Mouse (Mus musculus) limb, embryonic 11.5 days (tissue): ENCODE results near the gene Mavs. TPM values are rescaled to one million over a fixed set of nuclear protein-coding genes. Genes with fewer than 3 reads are reported as not detected.

Source experiments
- ATAC-seq: fragments of 200-750 bp; cut with Nextera tagmentation; 2 replicates; pipeline ENCODE4 v1.8.0; 2017; ENCODE audit warnings: low read depth; ENCODE audit not compliant: insufficient number of reproducible peaks, low FRiP score, low TSS enrichment
- DNase-seq: peaks from one replicate; pipeline ENCODE4 v3.0.0-alpha.2; 2015; ENCODE audit warnings: low spot score
- H3K27ac ChIP-seq: fragments of 300-500 bp; sonication (generic); replicated peaks from 2 replicates; pipeline ENCODE4 v1.5.1; 2014; ENCODE audit warnings: low read depth, mild to moderate bottlenecking, low read length
- H3K27me3 ChIP-seq: fragments of 300-500 bp; sonication (generic); 2 replicates; pipeline ENCODE4 v1.6.1; 2014; ENCODE audit warnings: mild to moderate bottlenecking, low read length, mixed read lengths; ENCODE audit not compliant: control insufficient read depth, insufficient read depth
- H3K36me3 ChIP-seq: fragments of 300-500 bp; sonication (generic); 2 replicates; pipeline ENCODE4 v1.6.1; 2014; ENCODE audit warnings: mild to moderate bottlenecking, low read length, moderate library complexity, mixed read lengths; ENCODE audit not compliant: control insufficient read depth, insufficient read depth
- H3K4me1 ChIP-seq: fragments of 300-500 bp; sonication (generic); 2 replicates; pipeline ENCODE4 v1.6.1; 2014; ENCODE audit warnings: low read length, mixed read lengths; ENCODE audit not compliant: control insufficient read depth, insufficient read depth
- H3K4me2 ChIP-seq: fragments of 300-500 bp; sonication (generic); 2 replicates; pipeline ENCODE4 v1.6.1; 2014; ENCODE audit warnings: low read depth, mild to moderate bottlenecking, moderate library complexity; ENCODE audit not compliant: severe bottlenecking
- H3K4me3 ChIP-seq: fragments of 300-500 bp; sonication (generic); 2 replicates; pipeline ENCODE4 v1.5.1; 2014; ENCODE audit warnings: low read depth, low read length
- H3K9ac ChIP-seq: fragments of 300-500 bp; sonication (generic); 2 replicates; pipeline ENCODE4 v1.6.1; 2014; ENCODE audit warnings: mild to moderate bottlenecking, low read length
- H3K9me3 ChIP-seq: fragments of 300-500 bp; sonication (generic); 2 replicates; pipeline ENCODE4 v1.6.1; 2016; ENCODE audit warnings: low read length; ENCODE audit not compliant: control insufficient read depth
- WGBS: fragments of 180-500 bp; shearing (Covaris S2); extraction: QIAGEN DNeasy Blood & Tissue Kit; methylation state at CpG from one replicate; pipeline ENCODE4 v1.1.7; 2014; 5-methylcytosine and 5-hydroxymethylcytosine counted together
- microRNA-seq: library from miRNA; unstranded; fragments of <30 nt; microRNA quantifications from one replicate; pipeline ENCODE4, GENCODE M21; 2016
- polyA plus RNA-seq: library from polyadenylated mRNA; unstranded; fragments of >200 nt; fragmentation: Nextera tagmentation; extraction: Ambion mirVana; gene quantifications from 2 replicates; pipeline ENCODE4 v1.2.1, GENCODE M21; 2014

Gene Mavs
- polyA plus RNA-seq, 1 experiment from 2014 or later: 17.1 TPM

DNA sequence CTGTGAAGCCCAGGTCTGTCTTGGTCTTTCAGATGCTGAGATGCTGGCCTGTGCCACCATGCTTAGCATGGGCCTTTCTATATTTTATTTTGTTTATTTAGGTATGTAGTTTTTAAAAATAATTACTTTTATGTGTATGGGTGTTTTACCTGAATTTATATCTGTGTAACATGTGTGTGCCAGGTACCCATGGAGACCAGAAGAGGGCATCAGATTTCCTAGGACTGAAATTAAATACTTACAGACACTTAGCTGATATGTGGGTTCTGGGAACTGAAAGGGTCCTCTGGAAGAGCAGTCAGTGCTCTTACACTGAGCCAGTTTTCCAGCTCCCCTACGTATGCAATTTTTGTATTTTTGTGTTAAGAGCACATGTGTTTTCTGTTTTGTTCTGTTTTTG lies 52.4 kb downstream of the Mavs start:
- H3K36me3 ChIP-seq: no peaks in the 10 kb centered on the region; the same call in 1 of the 2 replicates
- no peaks in the 10 kb centered on the region for H3K9me3 ChIP-seq
- H3K27ac ChIP-seq: no peak overlapping the region
- no peak overlapping the region for H3K4me3 ChIP-seq
- 92% methylated on average over 1 of the region's 1 CpGs for WGBS
- ATAC-seq (no peak), DNase-seq (no peak)
- no peak overlapping the region for H3K4me2 ChIP-seq
- H3K4me1 ChIP-seq: no peaks in the 10 kb centered on the region
- no peaks in the 10 kb centered on the region for H3K27me3 ChIP-seq
- no peak overlapping the region for H3K9ac ChIP-seq

DNA sequence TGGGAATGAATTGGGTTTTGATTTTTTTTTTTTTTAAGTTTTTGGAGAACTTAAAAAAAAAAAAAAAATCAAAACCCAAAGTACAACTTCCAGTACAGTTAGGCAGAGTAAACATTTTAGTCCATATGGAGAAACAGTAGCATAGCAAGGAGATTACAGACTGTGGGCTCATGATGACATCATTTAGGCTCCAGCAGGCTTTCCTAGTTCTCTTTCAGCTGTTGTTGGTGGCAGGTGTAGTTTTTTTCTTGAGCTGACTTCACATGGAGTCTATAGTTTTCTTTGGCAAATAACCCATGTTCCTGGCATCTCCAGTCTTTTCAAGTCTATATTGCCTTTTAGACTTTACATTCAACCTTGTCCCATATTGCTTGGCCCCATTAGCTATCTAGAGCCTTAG lies 56.8 kb downstream of the Mavs start:
- Histone ChIP-seq H3K4me2 (no peak overlapping the region), H3K27me3 (no peaks in the 10 kb centered on the region), H3K4me3 (no peak overlapping the region), H3K36me3 (peaks cover 14% of the 10 kb centered on the region; the same call in 1 of the 2 replicates), H3K27ac (no peak overlapping the region), H3K9me3 (no peaks in the 10 kb centered on the region), H3K9ac (no peak overlapping the region), H3K4me1 (no peaks in the 10 kb centered on the region)
- DNase-seq (no peak), ATAC-seq (no peak)

DNA sequence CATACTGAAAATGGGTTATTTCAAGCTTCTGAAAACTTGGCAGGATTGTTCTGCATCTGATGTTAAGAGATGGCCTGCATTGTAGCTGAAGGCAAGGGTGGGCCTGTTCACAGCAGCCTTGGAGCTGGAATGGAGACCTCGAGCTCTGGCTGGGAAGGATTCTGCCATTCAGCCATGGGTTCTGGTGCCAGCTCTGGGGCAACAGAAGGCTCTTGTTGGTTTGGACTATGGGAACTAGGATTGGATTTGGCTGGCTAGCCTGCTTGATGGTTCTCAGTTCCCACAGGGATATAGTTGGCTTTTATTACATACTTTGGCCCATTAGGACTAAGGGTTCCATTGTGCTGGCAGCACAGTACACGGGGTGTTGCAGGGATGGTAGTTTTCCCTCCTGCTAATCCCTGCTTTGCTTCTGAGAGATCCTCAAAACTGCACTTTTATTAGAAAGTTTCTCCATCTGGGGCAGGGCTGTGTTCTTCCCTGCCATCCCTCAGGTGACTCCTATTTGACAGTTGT lies 62.9 kb downstream of the Mavs start:
- WGBS: 95% methylated on average over 2 of the region's 2 CpGs

More for the DNA sequence above, 62.9 kb downstream of the Mavs start:
- no peaks in the 10 kb centered on the region for H3K4me1 ChIP-seq
- H3K4me2 ChIP-seq: no peak overlapping the region
- H3K27me3 ChIP-seq: no peaks in the 10 kb centered on the region
- H3K27ac ChIP-seq: no peak overlapping the region
- no peak overlapping the region for H3K9ac ChIP-seq
- peaks cover 21% of the 10 kb centered on the region; the same call in 1 of the 2 replicates for H3K36me3 ChIP-seq
- DNase-seq (no peak), ATAC-seq (no peak)
- H3K9me3 ChIP-seq: no peaks in the 10 kb centered on the region
- H3K4me3 ChIP-seq: no peak overlapping the region

Small RNA genes lying within 50 kb of the gene (microRNA-seq; reads per million reads assigned to microRNA genes)
- 128 reads per million, percentile 52 among the genes with 10 or more reads in this experiment for gene Mir103-2

Other genes starting within 250 kb of the Mavs start
- gene Gfra4, start 191.0 kb upstream of the Mavs start, polyA plus RNA-seq: 10.3 and 10.9 TPM in 2 replicates
- 0.47 and 0.72 TPM in 2 replicates for gene Adam33, start 170.2 kb upstream of the Mavs start, polyA plus RNA-seq
- gene Siglec1, start 147.3 kb upstream of the Mavs start, polyA plus RNA-seq: 0.03 and 0.07 TPM in 2 replicates
- gene Hspa12b, start 106.8 kb upstream of the Mavs start, polyA plus RNA-seq: 9.6 and 12.7 TPM in 2 replicates
- gene Gm11037, start 100.6 kb upstream of the Mavs start, polyA plus RNA-seq: not detected in 2 replicates
- gene 1700037H04Rik, start 74.0 kb upstream of the Mavs start, polyA plus RNA-seq: 78.0 and 78.9 TPM in 2 replicates
- 6.8 and 8.5 TPM in 2 replicates for gene Cenpb, start 54.0 kb upstream of the Mavs start, polyA plus RNA-seq
- 48.7 and 49.6 TPM in 2 replicates for gene Cdc25b, start 47.1 kb upstream of the Mavs start, polyA plus RNA-seq
- gene Spef1, start 46.8 kb upstream of the Mavs start, polyA plus RNA-seq: 3.7 and 5.2 TPM in 2 replicates
- 25.3 and 27.3 TPM in 2 replicates for gene Ap5s1, start 27.0 kb upstream of the Mavs start, polyA plus RNA-seq
- 57.0 and 62.0 TPM in 2 replicates for gene Pank2, start 28.4 kb downstream of the Mavs start, polyA plus RNA-seq
- gene Rnf24, start 118.8 kb downstream of the Mavs start, polyA plus RNA-seq: 7.2 and 9.8 TPM in 2 replicates